Mouse (Mus musculus): Measurements from ENCODE around the gene Ddc.

DNA sequence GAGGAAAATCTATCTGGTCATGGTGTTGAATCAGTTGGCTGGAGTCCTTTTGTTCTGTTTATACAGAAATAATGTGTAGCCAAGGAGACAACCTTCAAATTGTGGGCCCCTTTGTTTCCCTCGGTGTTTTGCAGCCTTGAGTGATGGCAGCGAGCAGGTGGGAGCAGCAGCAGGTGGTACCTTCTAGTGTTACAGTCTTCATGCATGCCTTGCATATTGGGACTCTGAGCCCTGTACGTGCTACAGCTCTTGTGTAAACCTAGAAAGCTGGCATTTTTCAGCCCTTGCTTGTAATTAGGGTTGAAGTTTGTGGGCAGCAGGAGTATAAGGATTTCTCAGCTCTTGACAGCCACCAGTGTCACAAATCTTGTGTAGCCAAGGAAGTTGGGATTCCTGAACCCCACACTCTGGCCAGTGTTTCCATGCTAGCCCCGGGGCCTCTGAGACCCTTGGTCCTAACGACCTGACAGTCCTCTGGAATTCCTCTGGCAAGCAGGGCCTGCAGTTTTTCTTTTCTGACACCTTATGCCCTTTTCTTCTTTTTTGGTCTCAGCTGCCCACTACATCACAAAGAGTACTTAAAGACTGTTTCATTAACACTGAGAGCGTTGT, 42.8 kb downstream of the Ddc start:
- TF ChIP-seq CTCF (IDR thresholded peaks at IDR 0.05; ENCODE audit: insufficient read depth, low read length): no peak
- no peak for TF ChIP-seq POLR2A (IDR thresholded peaks at IDR 0.05; ENCODE audit: borderline replicate concordance, extremely low read depth, low read depth, low read length)

Measured in lung, adult 2 months (tissue).